Mouse (Mus musculus): ENCODE data around the gene Tubb2a.
"Not testable (repeated sequence)": the region's sequence is repeated elsewhere in the genome, so short reads cannot be mapped to it uniquely, and the experiment has no call there.

Tubb2a gene

GRCm38 (mm10) chr13:34088871-34089288, 11.1 kb upstream of the Tubb2a start:
- peak; percentile 24 to 55 for DNase-seq

- peak; percentile 29 to 41 for DNase-seq
These were observed 10.4 kb upstream of the Tubb2a start for GRCm38 (mm10) chr13:34088201-34088649.

GRCm38 (mm10) chr13:34087052-34087812, 9.4 kb upstream of the Tubb2a start:
- DNase-seq = no peak

GRCm38 (mm10) chr13:34084026-34084750, 6.4 kb upstream of the Tubb2a start:
- no peak for DNase-seq

- no peak for DNase-seq
These were observed 4.1 kb upstream of the Tubb2a start for GRCm38 (mm10) chr13:34081926-34082325.

GRCm38 (mm10) chr13:34079801-34080200, 2.0 kb upstream of the Tubb2a start:
- no peak for DNase-seq

- no peak for DNase-seq
These were observed 883 bp upstream of the Tubb2a start for GRCm38 (mm10) chr13:34078500-34079280.

- peak in 1 of 2 experiments; percentile 35 for DNase-seq
These were observed 981 bp downstream of the Tubb2a start for GRCm38 (mm10) chr13:34076561-34077491.

GRCm38 (mm10) chr13:34075893-34076292, 1.9 kb downstream of the Tubb2a start:
- not testable (repeated sequence) for DNase-seq

- not testable (repeated sequence) for DNase-seq
These were observed 3.4 kb downstream of the Tubb2a start for GRCm38 (mm10) chr13:34074441-34074840.

GRCm38 (mm10) chr13:34072847-34073246, 5.0 kb downstream of the Tubb2a start:
- DNase-seq = no peak

GRCm38 (mm10) chr13:34071836-34072235, 6.0 kb downstream of the Tubb2a start:
- DNase-seq = no peak

- DNase-seq = no peak
These were observed 7.5 kb downstream of the Tubb2a start for GRCm38 (mm10) chr13:34070296-34070695.

GRCm38 (mm10) chr13:34066351-34066750, 11.5 kb downstream of the Tubb2a start:
- DNase-seq = no peak

GRCm38 (mm10) chr13:34062466-34062865, 15.3 kb downstream of the Tubb2a start:
- peak in 1 of 2 experiments; percentile 10 for DNase-seq

GRCm38 (mm10) chr13:34060061-34060460, 17.7 kb downstream of the Tubb2a start:
- no peak for DNase-seq

GRCm38 (mm10) chr13:34057252-34057651, 20.6 kb downstream of the Tubb2a start:
- DNase-seq = no peak

- no peak for DNase-seq
These were observed 22.8 kb downstream of the Tubb2a start for GRCm38 (mm10) chr13:34054983-34055382.

- no peak for DNase-seq
These were observed 23.4 kb downstream of the Tubb2a start for GRCm38 (mm10) chr13:34054391-34054790.

GRCm38 (mm10) chr13:34053673-34054282, 24.0 kb downstream of the Tubb2a start:
- no peak for DNase-seq

- no peak for DNase-seq
These were observed 26.1 kb downstream of the Tubb2a start for GRCm38 (mm10) chr13:34051692-34052091.

- no peak for DNase-seq
These were observed 27.3 kb downstream of the Tubb2a start for GRCm38 (mm10) chr13:34050479-34050878.
